Mouse (Mus musculus) hindbrain, embryonic 16.5 days (tissue): ENCODE measurements around the gene Pomc. TPM values are rescaled to one million over a fixed set of nuclear protein-coding genes. Genes with fewer than 3 reads are reported as not detected.
"Not testable (repeated sequence)": the region's sequence is repeated elsewhere in the genome, so short reads cannot be mapped to it uniquely, and the experiment has no call there.

Experiments used
- ATAC-seq: fragments of 200-750 bp; cut with Nextera tagmentation; 2 replicates; pipeline ENCODE4 v1.8.0; 2017; ENCODE audit warnings: moderate TSS enrichment, moderate library complexity
- H3K27ac ChIP-seq: fragments of 300-500 bp; sonication (generic); 2 replicates; pipeline ENCODE4 v1.5.1; 2014; ENCODE audit warnings: low read depth, mild to moderate bottlenecking, control low read depth, low read length, moderate library complexity
- H3K27me3 ChIP-seq: fragments of 300-500 bp; sonication (generic); replicated peaks from 2 replicates; pipeline ENCODE4 v1.6.1; 2014; ENCODE audit warnings: low read length; ENCODE audit not compliant: control insufficient read depth, insufficient read depth
- H3K36me3 ChIP-seq: fragments of 300-500 bp; sonication (generic); 2 replicates; pipeline ENCODE4 v1.6.1; 2014; ENCODE audit warnings: mild to moderate bottlenecking, low read length, moderate library complexity, mixed read lengths; ENCODE audit not compliant: control insufficient read depth, insufficient read depth
- H3K4me1 ChIP-seq: fragments of 300-500 bp; sonication (generic); 2 replicates; pipeline ENCODE4 v1.6.1; 2014; ENCODE audit warnings: low read depth, low read length; ENCODE audit not compliant: control insufficient read depth, insufficient read depth
- H3K4me2 ChIP-seq: fragments of 300-500 bp; sonication (generic); 2 replicates; pipeline ENCODE4 v1.6.1; 2014; ENCODE audit warnings: mild to moderate bottlenecking, low read length, control low read depth, moderate library complexity
- H3K4me3 ChIP-seq: fragments of 300-500 bp; sonication (generic); 2 replicates; pipeline ENCODE4 v1.5.1; 2014; ENCODE audit warnings: mild to moderate bottlenecking, low read length, control low read depth, moderate library complexity
- H3K9ac ChIP-seq: fragments of 300-500 bp; sonication (generic); 2 replicates; pipeline ENCODE4 v1.6.1; 2014; ENCODE audit warnings: low read depth, mild to moderate bottlenecking, control low read depth, low read length, moderate library complexity
- H3K9me3 ChIP-seq: fragments of 300-500 bp; sonication (generic); 2 replicates; pipeline ENCODE4 v1.6.1; 2014; ENCODE audit warnings: mild to moderate bottlenecking, low read length, moderate library complexity; ENCODE audit not compliant: control insufficient read depth
- WGBS: fragments of 180-500 bp; shearing (Covaris S2); extraction: QIAGEN DNeasy Blood & Tissue Kit; methylation state at CpG from one replicate; pipeline ENCODE4 v1.1.7; 2014; 5-methylcytosine and 5-hydroxymethylcytosine counted together
- polyA plus RNA-seq: library from polyadenylated mRNA; unstranded; fragments of >200 nt; fragmentation: Nextera tagmentation; extraction: Ambion mirVana; gene quantifications from 2 replicates; pipeline ENCODE4 v1.2.1, GENCODE M21; 2015

Gene Pomc
- polyA plus RNA-seq, 1 experiment from 2014 or later = 3.4 TPM

DNA sequence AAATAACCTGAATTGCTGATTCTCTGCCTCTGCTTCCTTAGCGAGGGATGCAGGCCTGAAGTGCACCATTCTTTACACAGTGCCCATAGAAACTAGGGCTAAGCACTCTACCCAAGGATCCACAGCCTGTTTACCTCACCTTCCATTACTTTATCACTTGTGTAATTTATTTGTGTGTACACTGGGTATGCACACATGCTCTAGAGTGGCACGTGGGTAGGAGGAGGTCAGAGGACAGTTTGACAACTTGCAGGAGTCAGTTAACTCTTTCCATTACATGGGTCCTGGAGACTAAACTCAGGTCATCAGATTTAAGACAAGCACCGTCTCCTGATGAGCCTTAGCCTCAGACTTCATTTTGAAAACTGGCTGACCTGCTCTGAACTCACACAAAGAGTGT lies 36.2 kb upstream of the Pomc start:
- Histone ChIP-seq H3K9ac (no peak overlapping the region), H3K36me3 (no peaks in the 10 kb centered on the region), H3K4me2 (no peak overlapping the region), H3K4me1 (peaks cover 4% of the 10 kb centered on the region; the same call in 1 of the 2 replicates), H3K9me3 (no peaks in the 10 kb centered on the region), H3K27me3 (no peaks in the 10 kb centered on the region), H3K4me3 (no peak overlapping the region), H3K27ac (no peak overlapping the region)
- no peak for ATAC-seq
- whole genome bisulfite sequencing = 79% methylated on average over 3 of the region's 3 CpGs

DNA sequence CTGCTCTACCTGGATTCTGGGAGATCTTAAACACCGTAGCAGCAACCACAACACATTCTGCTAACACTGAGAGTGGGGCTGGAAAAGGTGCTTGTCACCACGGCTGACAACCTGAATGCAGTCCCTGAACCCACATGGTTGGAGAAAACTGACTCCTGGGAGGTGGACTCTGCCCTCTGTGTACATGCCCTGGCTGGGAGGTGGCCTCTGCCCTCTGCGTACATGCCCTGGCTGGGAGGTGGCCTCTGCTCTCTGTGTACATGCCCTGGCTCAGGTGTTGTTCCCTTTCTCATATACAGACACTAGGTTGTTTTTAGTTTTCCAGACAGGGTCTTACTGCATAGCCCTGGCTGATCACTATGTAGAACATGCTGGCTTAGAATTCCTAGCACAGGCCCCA lies 35.3 kb upstream of the Pomc start:
- no peaks in the 10 kb centered on the region for H3K36me3 ChIP-seq
- H3K27ac ChIP-seq = no peak overlapping the region
- no peak overlapping the region for H3K9ac ChIP-seq
- no peak for ATAC-seq
- H3K27me3 ChIP-seq = no peaks in the 10 kb centered on the region
- WGBS = 86% methylated on average over 3 of the region's 3 CpGs
- H3K4me1 ChIP-seq = peaks cover 4% of the 10 kb centered on the region; the same call in 1 of the 2 replicates
- H3K9me3 ChIP-seq = no peaks in the 10 kb centered on the region
- H3K4me2 ChIP-seq = no peak overlapping the region
- no peak overlapping the region for H3K4me3 ChIP-seq

DNA sequence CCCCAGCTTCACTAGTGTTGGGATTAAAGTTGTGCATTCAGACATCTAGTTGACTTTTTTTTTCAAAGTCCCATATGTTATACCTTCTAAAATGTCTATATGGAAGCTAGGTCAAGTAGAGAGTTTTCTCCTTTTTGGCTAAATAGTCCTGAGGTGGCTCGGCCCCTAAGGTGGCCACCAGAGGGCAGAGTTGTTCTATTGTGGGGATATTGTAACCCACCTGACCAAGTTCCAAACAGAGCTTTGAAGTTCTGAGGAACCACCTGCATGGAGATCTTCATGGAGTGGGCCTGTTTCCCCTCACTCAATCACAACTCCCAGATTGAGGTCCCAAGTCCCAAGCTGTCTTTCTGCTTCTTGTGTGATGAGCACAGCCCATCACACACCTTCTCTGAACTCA lies 28.6 kb upstream of the Pomc start:
- no peak overlapping the region for H3K9ac ChIP-seq
- H3K4me2 ChIP-seq = no peak overlapping the region
- 0% methylated on average over 1 of the region's 1 CpGs for WGBS
- H3K27me3 ChIP-seq = no peaks in the 10 kb centered on the region
- peak; percentile 53; the same call in 1 of the 2 replicates for ATAC-seq
- no peak overlapping the region for H3K27ac ChIP-seq
- H3K9me3 ChIP-seq = no peaks in the 10 kb centered on the region
- H3K36me3 ChIP-seq = no peaks in the 10 kb centered on the region
- no peak overlapping the region for H3K4me3 ChIP-seq
- H3K4me1 ChIP-seq = no peaks in the 10 kb centered on the region

DNA sequence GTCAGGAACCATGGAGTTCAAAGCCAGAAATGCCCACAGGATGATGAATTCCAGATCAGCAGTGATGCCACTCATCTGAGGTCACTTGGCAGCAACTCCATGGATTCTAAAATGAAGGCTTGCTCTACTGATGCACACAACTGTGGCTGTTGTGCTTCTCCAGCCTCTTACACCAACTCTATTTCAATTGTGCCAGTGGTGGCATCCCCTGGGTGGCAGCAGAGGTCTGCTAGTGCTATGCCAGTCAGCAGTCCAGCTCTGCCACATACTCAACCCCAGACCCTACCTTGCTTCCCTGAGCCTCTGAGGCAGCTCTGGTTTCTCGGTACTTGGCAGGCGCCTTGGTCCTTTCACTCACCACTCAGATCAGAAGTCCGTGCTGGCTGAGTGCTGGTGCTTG lies 25.9 kb upstream of the Pomc start:
- Histone ChIP-seq H3K4me2 (no peak overlapping the region), H3K27ac (no peak overlapping the region), H3K36me3 (no peaks in the 10 kb centered on the region), H3K9ac (no peak overlapping the region), H3K4me3 (no peak overlapping the region), H3K27me3 (no peaks in the 10 kb centered on the region), H3K9me3 (no peaks in the 10 kb centered on the region), H3K4me1 (no peaks in the 10 kb centered on the region)
- 83% methylated on average over 3 of the region's 3 CpGs for WGBS
- 0 out of 2 replicates have a peak, but pooled peaks have one; percentile 72 for ATAC-seq

DNA sequence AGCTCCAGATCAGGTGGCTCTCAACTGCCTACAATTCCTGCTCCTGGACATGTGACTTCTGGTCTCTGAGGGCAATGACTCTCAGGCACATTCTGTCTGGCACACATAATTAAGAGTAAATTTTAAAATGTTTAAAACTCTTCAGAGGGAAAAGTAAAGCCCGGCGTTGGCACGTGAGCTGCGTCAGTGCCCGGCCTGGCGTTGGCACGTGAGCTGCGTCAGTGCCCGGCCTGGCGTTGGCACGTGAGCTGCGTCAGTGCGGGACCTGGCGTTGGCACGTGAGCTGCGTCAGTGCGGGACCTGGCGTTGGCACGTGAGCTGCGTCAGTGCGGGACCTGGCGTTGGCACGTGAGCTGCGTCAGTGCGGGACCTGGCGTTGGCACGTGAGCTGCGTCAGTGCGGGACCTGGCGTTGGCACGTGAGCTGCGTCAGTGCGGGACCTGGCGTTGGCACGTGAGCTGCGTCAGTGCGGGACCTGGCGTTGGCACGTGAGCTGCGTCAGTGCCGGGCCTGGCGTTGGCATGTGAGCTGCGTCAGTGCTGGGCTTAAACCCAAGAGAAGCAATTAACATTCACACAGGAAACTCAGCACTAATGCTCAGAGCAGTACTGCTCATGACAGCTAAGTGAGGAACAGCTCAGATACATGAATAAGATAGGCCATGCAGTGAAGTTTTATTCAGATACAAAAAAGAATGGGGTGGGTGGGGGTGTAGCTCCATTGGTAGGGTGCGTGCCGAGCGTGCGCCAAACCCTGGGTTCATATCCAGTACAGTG lies 24.5 kb upstream of the Pomc start:
- ATAC-seq, H3K9me3 ChIP-seq: not testable (repeated sequence)
- WGBS = 87% methylated on average over 29 of the region's 47 CpGs

DNA sequence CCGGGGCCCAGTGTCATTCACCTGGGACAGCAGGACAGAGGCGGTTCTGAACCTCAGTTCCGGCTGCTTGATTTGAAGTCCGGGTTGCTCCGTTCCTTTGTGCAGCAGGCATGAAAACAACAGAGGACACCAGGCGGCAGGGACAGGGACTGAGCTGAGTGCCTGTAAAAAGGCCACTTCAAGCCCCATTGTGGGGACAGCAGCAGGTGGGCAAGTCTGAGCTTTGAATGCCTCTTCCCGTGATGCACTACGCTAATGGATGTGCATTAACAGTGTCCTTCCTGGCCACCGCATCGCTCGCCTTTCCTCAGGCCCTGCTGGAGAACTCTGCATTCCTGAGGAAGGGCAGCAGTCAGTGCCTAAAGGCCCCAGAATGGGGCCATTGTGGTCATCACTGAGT lies 12.7 kb upstream of the Pomc start:
- H3K27me3 ChIP-seq = 0 out of 2 replicates have a peak, but pooled peaks cover 2% of the 10 kb centered on the region
- H3K9me3 ChIP-seq = no peaks in the 10 kb centered on the region
- peaks cover 3% of the 10 kb centered on the region; the same call in 1 of the 2 replicates for H3K4me1 ChIP-seq
- H3K9ac ChIP-seq = no peak overlapping the region
- WGBS = 10% methylated on average over 11 of the region's 11 CpGs
- no peak overlapping the region for H3K4me2 ChIP-seq
- no peak overlapping the region for H3K4me3 ChIP-seq
- H3K27ac ChIP-seq = no peak overlapping the region
- no peaks in the 10 kb centered on the region for H3K36me3 ChIP-seq
- no peak for ATAC-seq

More for the DNA sequence above, 24.5 kb upstream of the Pomc start:
- not testable (repeated sequence) for H3K36me3 ChIP-seq, H3K4me1 ChIP-seq, H3K27ac ChIP-seq, H3K27me3 ChIP-seq, H3K9ac ChIP-seq, H3K4me3 ChIP-seq, H3K4me2 ChIP-seq

DNA sequence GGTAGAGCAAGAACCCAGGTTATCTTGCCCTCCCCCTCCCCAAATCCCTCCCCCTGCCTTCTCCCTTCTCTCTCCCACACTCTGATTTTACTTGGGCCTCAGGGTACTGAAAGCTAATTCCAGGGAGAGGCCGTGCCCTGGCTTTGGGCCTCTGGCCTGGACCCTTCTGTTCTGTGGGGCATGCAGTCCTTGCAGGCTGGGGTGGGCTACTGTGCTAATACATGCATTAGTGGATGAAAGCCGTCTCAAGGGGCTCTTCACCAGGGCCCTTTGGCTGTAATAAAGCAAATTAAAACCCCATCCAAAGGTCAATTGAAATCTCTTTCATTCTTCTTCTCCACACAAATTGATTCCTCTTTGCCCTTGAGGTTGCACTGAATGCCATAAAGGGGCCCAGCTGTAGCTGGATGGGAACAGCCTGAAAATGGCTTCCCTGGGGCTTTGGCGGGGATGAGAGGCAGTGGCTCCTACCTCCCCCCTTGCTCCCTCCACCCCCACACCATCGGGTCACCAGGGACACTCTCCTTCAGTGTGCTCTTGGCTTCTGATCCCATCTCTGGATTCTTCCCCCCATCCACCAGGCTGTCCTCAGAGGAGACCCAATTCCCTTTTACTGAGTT lies 10.2 kb upstream of the Pomc start:
- ATAC-seq = no peak
- no peaks in the 10 kb centered on the region for H3K9me3 ChIP-seq
- no peaks in the 10 kb centered on the region for H3K36me3 ChIP-seq
- H3K4me2 ChIP-seq = no peak overlapping the region
- no peak overlapping the region for H3K4me3 ChIP-seq
- peaks cover 3% of the 10 kb centered on the region; the same call in 1 of the 2 replicates for H3K4me1 ChIP-seq
- H3K27ac ChIP-seq = no peak overlapping the region
- WGBS = 40% methylated on average over 4 of the region's 4 CpGs
- H3K27me3 ChIP-seq = 0 out of 2 replicates have a peak, but pooled peaks cover 2% of the 10 kb centered on the region
- no peak overlapping the region for H3K9ac ChIP-seq

DNA sequence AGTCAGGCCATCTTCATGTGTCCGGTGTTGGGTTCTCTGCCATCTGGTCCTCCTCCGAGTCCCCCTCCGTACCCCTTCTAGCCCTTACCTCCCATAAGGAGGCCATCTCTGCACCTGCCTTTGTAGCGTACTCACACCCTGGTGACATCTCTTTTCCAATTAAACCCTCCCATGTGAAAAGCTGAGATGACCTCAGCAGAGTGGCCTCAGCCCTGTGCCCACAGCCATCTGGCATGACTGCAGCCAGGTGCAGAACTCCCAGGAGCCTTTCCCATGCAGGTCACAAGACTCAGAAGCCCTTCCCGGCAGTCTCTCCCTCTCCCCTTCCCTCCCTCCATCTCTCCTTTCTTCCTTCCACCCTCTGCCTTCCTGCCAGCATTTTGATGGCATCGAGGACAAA lies 7.2 kb upstream of the Pomc start:
- Histone ChIP-seq H3K4me1 (no peaks in the 10 kb centered on the region), H3K9me3 (no peaks in the 10 kb centered on the region), H3K9ac (no peak overlapping the region), H3K4me3 (no peak overlapping the region), H3K27me3 (no peaks in the 10 kb centered on the region), H3K27ac (no peak overlapping the region), H3K4me2 (no peak overlapping the region), H3K36me3 (no peaks in the 10 kb centered on the region)
- ATAC-seq = 0 out of 2 replicates have a peak, but pooled peaks have one; percentile 40
- 50% methylated on average over 6 of the region's 6 CpGs for WGBS

DNA sequence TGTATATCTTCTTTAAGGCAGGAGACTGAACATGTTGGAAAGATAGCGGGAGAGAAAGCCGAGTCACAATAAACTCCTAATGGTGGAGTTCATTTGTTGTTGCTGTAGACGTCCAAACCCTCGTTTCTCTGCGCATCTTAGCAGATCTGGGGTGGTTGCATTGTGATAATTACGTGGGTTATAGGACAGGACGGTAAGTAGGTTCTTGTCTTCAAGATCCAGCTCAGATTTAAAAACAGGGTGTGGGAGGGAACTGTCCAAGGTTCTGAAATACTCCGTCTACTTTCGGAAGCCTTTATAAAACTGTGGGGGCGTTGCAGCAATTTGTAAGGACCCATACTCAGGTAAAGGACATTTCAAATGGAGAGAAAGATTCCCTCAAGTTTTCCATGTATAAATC lies 620 bp downstream of the Pomc start:
- Histone ChIP-seq H3K4me2 (no peak overlapping the region), H3K27me3 (peaks cover 6% of the 10 kb centered on the region; the same call in 1 of the 2 replicates), H3K9me3 (no peaks in the 10 kb centered on the region), H3K36me3 (no peaks in the 10 kb centered on the region), H3K4me3 (no peak overlapping the region), H3K9ac (no peak overlapping the region), H3K4me1 (peaks cover 7% of the 10 kb centered on the region), H3K27ac (no peak overlapping the region)
- ATAC-seq = no peak
- 30% methylated on average over 10 of the region's 10 CpGs for WGBS
